In the genomic region with DNA sequence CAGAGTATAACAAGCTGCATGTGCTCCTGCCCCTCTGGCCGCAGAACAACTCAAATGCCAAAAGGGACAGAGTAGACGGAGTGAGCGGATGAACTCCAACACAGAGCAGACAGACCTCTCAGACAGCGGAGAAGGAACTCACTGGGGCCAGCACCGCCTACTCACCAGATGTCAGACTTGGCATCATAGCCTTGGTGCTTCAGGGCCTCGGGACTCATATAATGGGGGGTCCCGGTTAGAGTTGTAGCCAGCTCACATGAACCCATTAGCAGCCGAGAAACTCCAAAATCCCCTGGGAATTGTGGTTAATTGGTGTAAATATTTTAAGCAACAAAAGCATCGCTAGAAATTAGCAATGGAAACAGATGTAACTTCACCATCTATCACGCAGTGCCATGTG, we compare ENCODE assay signal across 18 mouse cellular contexts.
DNase-seq lines count a peak whose midpoint lies in the region; ATAC-seq and TF ChIP-seq lines count a peak whose summit lies in the region.
"Had no signal": no experiment of that assay in that cellular context is flagged by ENCODE, and none has a peak within 500 bp of the region (broad histone marks: within the 10 kb centered on the region; RNA-seq: fewer than 3 reads in every experiment).

No protein-coding gene starts in this region.

- no peaks in the 10 kb centered on the region for H3K36me3 ChIP-seq in forebrain, embryonic 16.5 days (ENCODE audit: control insufficient read depth, insufficient read depth)
- H3K36me3 ChIP-seq in forebrain, embryonic 10.5 days (replicated peaks): no peaks in the 10 kb centered on the region
- no peaks in the 10 kb centered on the region for H3K36me3 ChIP-seq in midbrain, embryonic 15.5 days (replicated peaks)
- H3K36me3 ChIP-seq in midbrain, embryonic 13.5 days: no peaks in the 10 kb centered on the region
- H3K36me3 ChIP-seq in hindbrain, postnatal 0 days (ENCODE audit: insufficient read depth, low read length): no peaks in the 10 kb centered on the region
- no peaks in the 10 kb centered on the region for H3K36me3 ChIP-seq in thymus, adult 2 months (ENCODE audit: control insufficient read depth, insufficient read depth, low read length)
- H3K36me3 ChIP-seq: liver, embryonic 12.5 days; lung, embryonic 15.5 days; stomach, embryonic 15.5 days had no signal

- H3K4me1 ChIP-seq in forebrain, embryonic 16.5 days (replicated peaks; ENCODE audit: control insufficient read depth, insufficient read depth, low read length): peaks cover 20% of the 10 kb centered on the region
- H3K4me1 ChIP-seq in forebrain, embryonic 10.5 days: no peaks in the 10 kb centered on the region
- H3K4me1 ChIP-seq in midbrain, embryonic 15.5 days: peaks cover 10% of the 10 kb centered on the region
- peaks cover 22% of the 10 kb centered on the region for H3K4me1 ChIP-seq in midbrain, embryonic 13.5 days (replicated peaks)
- H3K4me1 ChIP-seq in hindbrain, postnatal 0 days (ENCODE audit: insufficient read depth, low read length): peaks cover 5% of the 10 kb centered on the region; the same call in 1 of the 2 replicates
- H3K4me1 ChIP-seq in thymus, adult 2 months (replicated peaks; ENCODE audit: control insufficient read depth, insufficient read depth, low read length): no peaks in the 10 kb centered on the region
- H3K4me1 ChIP-seq: liver, embryonic 12.5 days; lung, embryonic 15.5 days; stomach, embryonic 15.5 days had no signal

- H3K9ac ChIP-seq in forebrain, embryonic 16.5 days (replicated peaks; ENCODE audit: low read depth, low read length): no peak overlapping the region
- no peak overlapping the region for H3K9ac ChIP-seq in midbrain, embryonic 15.5 days
- H3K9ac ChIP-seq in midbrain, embryonic 13.5 days (replicated peaks): no peak overlapping the region
- H3K9ac ChIP-seq in hindbrain, postnatal 0 days (replicated peaks; ENCODE audit: low read length): no peak overlapping the region
- H3K9ac ChIP-seq: liver, embryonic 12.5 days; lung, embryonic 15.5 days; stomach, embryonic 15.5 days had no signal

- no peak overlapping the region for H3K4me2 ChIP-seq in forebrain, embryonic 16.5 days (ENCODE audit: low read length)
- no peak overlapping the region for H3K4me2 ChIP-seq in midbrain, embryonic 15.5 days
- no peak overlapping the region for H3K4me2 ChIP-seq in midbrain, embryonic 13.5 days (replicated peaks)
- no peak overlapping the region for H3K4me2 ChIP-seq in hindbrain, postnatal 0 days (ENCODE audit: low read depth, low read length)
- H3K4me2 ChIP-seq: liver, embryonic 12.5 days; lung, embryonic 15.5 days; stomach, embryonic 15.5 days had no signal

- no peak for DNase-seq in forebrain, embryonic 10.5 days (ENCODE audit: extremely low spot score, low spot score)
- peak; percentile 55 for DNase-seq in hindbrain, postnatal 0 days (ENCODE audit: low spot score)
- DNase-seq in retina, postnatal 1 day: peak; percentile 10
- no peak for DNase-seq in thymus, adult 2 months
- DNase-seq: adrenal gland, postnatal 36 days; cerebellum, postnatal 25 days; gastrocnemius, postnatal 14 days; heart, postnatal 10 days; thymus, postnatal 14 days had no signal

- ATAC-seq in forebrain, embryonic 16.5 days: peak; percentile 80
- no peak for ATAC-seq in midbrain, embryonic 15.5 days (replicated peaks)
- no peak for ATAC-seq in midbrain, embryonic 13.5 days
- no peak for ATAC-seq in hindbrain, postnatal 0 days
- ATAC-seq: activated CD4-positive, CD25-positive, alpha-beta regulatory T cell, adult 4 months; inflammation-experienced regulatory T-cells, adult 6 months; liver, embryonic 12.5 days; Patski had no signal

- no peak overlapping the region for H3K4me3 ChIP-seq in forebrain, embryonic 16.5 days (replicated peaks; ENCODE audit: low read length)
- no peak overlapping the region for H3K4me3 ChIP-seq in forebrain, embryonic 10.5 days
- H3K4me3 ChIP-seq in midbrain, embryonic 15.5 days: no peak overlapping the region
- H3K4me3 ChIP-seq in midbrain, embryonic 13.5 days (replicated peaks): no peak overlapping the region
- H3K4me3 ChIP-seq in hindbrain, postnatal 0 days (ENCODE audit: low read length): no peak overlapping the region
- no peak overlapping the region for H3K4me3 ChIP-seq in thymus, adult 2 months (ENCODE audit: control insufficient read depth, insufficient read depth, low read length)
- H3K4me3 ChIP-seq: liver, embryonic 12.5 days; lung, embryonic 15.5 days; stomach, embryonic 15.5 days had no signal

- no peak for TF ChIP-seq POLR2A in thymus, adult 2 months (IDR thresholded peaks at IDR 0.05; ENCODE audit: control insufficient read depth, extremely low read depth, insufficient read depth, low read length, poor library complexity)

- WGBS in forebrain, embryonic 16.5 days: 39% methylated on average over 10 of the region's 10 CpGs
- WGBS in forebrain, embryonic 10.5 days: 86% methylated on average over 10 of the region's 10 CpGs
- WGBS in midbrain, embryonic 15.5 days: 65% methylated on average over 10 of the region's 10 CpGs
- 73% methylated on average over 10 of the region's 10 CpGs for WGBS in midbrain, embryonic 13.5 days
- 44% methylated on average over 10 of the region's 10 CpGs for WGBS in hindbrain, postnatal 0 days
- WGBS in thymus, adult 2 months: 93% methylated on average over 10 of the region's 10 CpGs

- no peaks in the 10 kb centered on the region for H3K27me3 ChIP-seq in forebrain, embryonic 16.5 days (replicated peaks; ENCODE audit: control insufficient read depth, insufficient read depth, low read length)
- no peaks in the 10 kb centered on the region for H3K27me3 ChIP-seq in forebrain, embryonic 10.5 days (ENCODE audit: poor library complexity, severe bottlenecking)
- H3K27me3 ChIP-seq in midbrain, embryonic 15.5 days (replicated peaks): no peaks in the 10 kb centered on the region
- no peaks in the 10 kb centered on the region for H3K27me3 ChIP-seq in midbrain, embryonic 13.5 days
- no peaks in the 10 kb centered on the region for H3K27me3 ChIP-seq in hindbrain, postnatal 0 days (ENCODE audit: insufficient read depth, low read length)
- no peaks in the 10 kb centered on the region for H3K27me3 ChIP-seq in thymus, adult 2 months (ENCODE audit: control insufficient read depth, insufficient read depth, low read length)
- H3K27me3 ChIP-seq: liver, embryonic 12.5 days; lung, embryonic 15.5 days; Patski; stomach, embryonic 15.5 days had no signal

- no peaks in the 10 kb centered on the region for H3K9me3 ChIP-seq in forebrain, embryonic 16.5 days (ENCODE audit: control insufficient read depth, low read length)
- H3K9me3 ChIP-seq in forebrain, embryonic 10.5 days: no peaks in the 10 kb centered on the region
- H3K9me3 ChIP-seq in midbrain, embryonic 15.5 days: no peaks in the 10 kb centered on the region
- no peaks in the 10 kb centered on the region for H3K9me3 ChIP-seq in midbrain, embryonic 13.5 days
- no peaks in the 10 kb centered on the region for H3K9me3 ChIP-seq in hindbrain, postnatal 0 days (ENCODE audit: low read length)
- H3K9me3 ChIP-seq: liver, embryonic 12.5 days; lung, embryonic 15.5 days; stomach, embryonic 15.5 days had no signal

- no peak overlapping the region for H3K27ac ChIP-seq in forebrain, embryonic 16.5 days (ENCODE audit: low read length)
- no peak overlapping the region for H3K27ac ChIP-seq in forebrain, embryonic 10.5 days
- H3K27ac ChIP-seq in midbrain, embryonic 15.5 days: peak overlapping the region; percentile 18; the same call in 1 of the 2 replicates
- H3K27ac ChIP-seq in midbrain, embryonic 13.5 days: no peak overlapping the region
- H3K27ac ChIP-seq in hindbrain, postnatal 0 days: no peak overlapping the region
- H3K27ac ChIP-seq in thymus, adult 2 months (ENCODE audit: control insufficient read depth, insufficient read depth, low read length): no peak overlapping the region
- H3K27ac ChIP-seq: liver, embryonic 12.5 days; lung, embryonic 15.5 days; stomach, embryonic 15.5 days had no signal

- TF ChIP-seq CTCF in hindbrain, postnatal 0 days (IDR thresholded peaks at IDR 0.05; ENCODE audit: low read depth): no peak
- TF ChIP-seq CTCF in thymus, adult 2 months (IDR thresholded peaks at IDR 0.05; ENCODE audit: borderline replicate concordance, control insufficient read depth, extremely low read depth, insufficient read depth, low read length, poor library complexity): no peak

Comparison
In these comparisons a context has a peak if more than half of its experiments do, and no peak if none do; other contexts are left out.
1. DNase-seq: peak in hindbrain, postnatal 0 days (single experiment) and retina, postnatal 1 day (single experiment); none in forebrain, embryonic 10.5 days (single experiment) and thymus, adult 2 months (single experiment).